ENCODE assay signal across 9 mouse cellular contexts in genomic region chr8:121899180-121900044, GRCm38 (mm10). TPM values are rescaled to one million over a fixed set of nuclear protein-coding genes. Genes with fewer than 3 reads are reported as not detected.
DNase-seq lines count a peak whose midpoint lies in the region; ATAC-seq and TF ChIP-seq lines count a peak whose summit lies in the region.
"Had no signal": no experiment of that assay in that cellular context is flagged by ENCODE, and none has a peak within 500 bp of the region (broad histone marks: within the 10 kb centered on the region; RNA-seq: fewer than 3 reads in every experiment).

No protein-coding gene starts in this region.

- peak; percentile 23; the same call in 1 of the 2 replicates for ATAC-seq in kidney, embryonic 15.5 days (replicated peaks; ENCODE audit: low FRiP score)
- no peak for ATAC-seq in embryonic facial prominence, embryonic 12.5 days (ENCODE audit: insufficient number of reproducible peaks, insufficient read depth, low FRiP score, low TSS enrichment)
- ATAC-seq in intestine, embryonic 16.5 days = no peak
- ATAC-seq in neural tube, embryonic 14.5 days (ENCODE audit: low read depth) = no peak
- ATAC-seq in cerebellum, adult (ENCODE audit: insufficient number of reproducible peaks, low FRiP score, low TSS enrichment) = no peak

- H3K27ac ChIP-seq in kidney, embryonic 15.5 days = peak overlapping the region; percentile 97; the same call in 1 of the 2 replicates
- H3K27ac ChIP-seq in kidney, adult 2 months (ENCODE audit: insufficient read depth, low read depth, low read length) = no peak overlapping the region
- H3K27ac ChIP-seq in embryonic facial prominence, embryonic 12.5 days = peak overlapping the region; percentile 36; the same call in 1 of the 2 replicates
- H3K27ac ChIP-seq in intestine, embryonic 16.5 days (ENCODE audit: low read length) = peak overlapping the region; percentile 99
- H3K27ac ChIP-seq in neural tube, embryonic 14.5 days (ENCODE audit: low read depth, low read length) = no peak overlapping the region

- H3K9ac ChIP-seq in kidney, embryonic 15.5 days = no peak overlapping the region
- H3K9ac ChIP-seq in embryonic facial prominence, embryonic 12.5 days = 0 out of 2 replicates have a peak overlapping the region, but pooled peaks have one; percentile 19
- peak overlapping the region; percentile 38; the same call in 1 of the 2 replicates for H3K9ac ChIP-seq in intestine, embryonic 16.5 days (ENCODE audit: low read depth, low read length)
- H3K9ac ChIP-seq in neural tube, embryonic 14.5 days (replicated peaks; ENCODE audit: low read depth, low read length) = 0 out of 2 replicates have a peak overlapping the region, but pooled peaks have one; percentile 21

- H3K4me2 ChIP-seq in kidney, embryonic 15.5 days = 0 out of 2 replicates have a peak overlapping the region, but pooled peaks have one; percentile 48
- H3K4me2 ChIP-seq in embryonic facial prominence, embryonic 12.5 days (replicated peaks) = no peak overlapping the region
- H3K4me2 ChIP-seq in intestine, embryonic 16.5 days (ENCODE audit: low read depth, low read length) = no peak overlapping the region; the same call in 1 of the 2 replicates
- H3K4me2 ChIP-seq in neural tube, embryonic 14.5 days (ENCODE audit: low read depth, low read length) = no peak overlapping the region

- H3K36me3 ChIP-seq in kidney, embryonic 15.5 days = peaks cover 12% of the 10 kb centered on the region
- H3K36me3 ChIP-seq in kidney, adult 2 months (ENCODE audit: control insufficient read depth, insufficient read depth, low read length) = no peaks in the 10 kb centered on the region
- H3K36me3 ChIP-seq in embryonic facial prominence, embryonic 12.5 days = 0 out of 2 replicates have a peak, but pooled peaks cover 8% of the 10 kb centered on the region
- H3K36me3 ChIP-seq in intestine, embryonic 16.5 days (ENCODE audit: control insufficient read depth, insufficient read depth, low read length) = no peaks in the 10 kb centered on the region
- no peaks in the 10 kb centered on the region for H3K36me3 ChIP-seq in neural tube, embryonic 14.5 days (ENCODE audit: control insufficient read depth, insufficient read depth, low read length)

- no peak for TF ChIP-seq CTCF in kidney, adult 2 months (conservative IDR thresholded peaks at IDR 0.05; ENCODE audit: insufficient read depth, insufficient read length, low read depth, low read length)

- no peak overlapping the region for H3K4me3 ChIP-seq in kidney, embryonic 15.5 days (replicated peaks)
- H3K4me3 ChIP-seq in kidney, adult 2 months (ENCODE audit: insufficient read depth, low read depth, low read length) = no peak overlapping the region
- no peak overlapping the region for H3K4me3 ChIP-seq in embryonic facial prominence, embryonic 12.5 days
- no peak overlapping the region for H3K4me3 ChIP-seq in intestine, embryonic 16.5 days (ENCODE audit: low read length)
- H3K4me3 ChIP-seq in neural tube, embryonic 14.5 days (ENCODE audit: low read depth, low read length) = no peak overlapping the region

- peaks cover 81% of the 10 kb centered on the region for H3K4me1 ChIP-seq in kidney, embryonic 15.5 days
- H3K4me1 ChIP-seq in kidney, adult 2 months (ENCODE audit: control insufficient read depth, insufficient read depth, low read length) = no peaks in the 10 kb centered on the region
- H3K4me1 ChIP-seq in embryonic facial prominence, embryonic 12.5 days = peaks cover 33% of the 10 kb centered on the region
- peaks cover 47% of the 10 kb centered on the region for H3K4me1 ChIP-seq in intestine, embryonic 16.5 days (ENCODE audit: control insufficient read depth, insufficient read depth, low read length)
- H3K4me1 ChIP-seq in neural tube, embryonic 14.5 days (ENCODE audit: control insufficient read depth, insufficient read depth, low read length) = peaks cover 19% of the 10 kb centered on the region

- WGBS in kidney, embryonic 15.5 days = 78% methylated on average over 18 of the region's 18 CpGs
- WGBS in kidney, adult 2 months = 89% methylated on average over 18 of the region's 18 CpGs
- WGBS in embryonic facial prominence, embryonic 12.5 days = 79% methylated on average over 18 of the region's 18 CpGs
- 74% methylated on average over 18 of the region's 18 CpGs for WGBS in intestine, embryonic 16.5 days
- 64% methylated on average over 18 of the region's 18 CpGs for WGBS in neural tube, embryonic 14.5 days

- H3K27me3 ChIP-seq in kidney, embryonic 15.5 days = no peaks in the 10 kb centered on the region
- H3K27me3 ChIP-seq in kidney, adult 2 months (replicated peaks; ENCODE audit: control insufficient read depth, insufficient read depth, low read length) = no peaks in the 10 kb centered on the region
- H3K27me3 ChIP-seq in embryonic facial prominence, embryonic 12.5 days = no peaks in the 10 kb centered on the region
- no peaks in the 10 kb centered on the region for H3K27me3 ChIP-seq in intestine, embryonic 16.5 days (replicated peaks; ENCODE audit: control insufficient read depth, insufficient read depth, low read length)
- H3K27me3 ChIP-seq in neural tube, embryonic 14.5 days (ENCODE audit: control insufficient read depth, insufficient read depth, low read length) = no peaks in the 10 kb centered on the region

- no peak for TF ChIP-seq POLR2A in kidney, adult 2 months (IDR thresholded peaks at IDR 0.05; ENCODE audit: low read depth, low read length)

- no peaks in the 10 kb centered on the region for H3K9me3 ChIP-seq in kidney, embryonic 15.5 days (replicated peaks)
- H3K9me3 ChIP-seq in embryonic facial prominence, embryonic 12.5 days = no peaks in the 10 kb centered on the region
- no peaks in the 10 kb centered on the region for H3K9me3 ChIP-seq in intestine, embryonic 16.5 days (ENCODE audit: control insufficient read depth, low read length)
- no peaks in the 10 kb centered on the region for H3K9me3 ChIP-seq in neural tube, embryonic 14.5 days (ENCODE audit: control insufficient read depth, low read length)

- no peak for DNase-seq in kidney, adult 2 months
- no peak for DNase-seq in T-cell, adult 2 months (ENCODE audit: low spot score)
- no peak for DNase-seq in testis, postnatal 10 days (ENCODE audit: low spot score)

RNA-seq across cellular contexts. Expression of gene Slc7a5, which starts 8.1 kb away (rescaled TPM):
- 16.7 and 19.3 TPM in 2 replicates for polyA plus RNA-seq in kidney, embryonic 15.5 days (2015; fragmentation: Nextera tagmentation; extraction: Ambion mirVana)
- 4.3 and 4.6 TPM in 2 replicates for polyA plus RNA-seq in kidney, adult 2 months (2012; rRNA removed)
- polyA plus RNA-seq in embryonic facial prominence, embryonic 12.5 days (2016; fragmentation: Nextera tagmentation; extraction: Ambion mirVana) = 17.4 and 17.5 TPM in 2 replicates
- 11.6 and 12.5 TPM in 2 replicates for polyA plus RNA-seq in intestine, embryonic 16.5 days (2015; fragmentation: Nextera tagmentation; extraction: Ambion mirVana)
- polyA plus RNA-seq in neural tube, embryonic 14.5 days (2014; fragmentation: Nextera tagmentation; extraction: Ambion mirVana) = 38.1 and 50.7 TPM in 2 replicates

RNA-seq across cellular contexts. Expression of gene Car5a, which starts 45.3 kb away (rescaled TPM):
- 0.40 TPM in 1 of 2 replicates, not detected in the other for polyA plus RNA-seq in kidney, embryonic 15.5 days (2015; fragmentation: Nextera tagmentation; extraction: Ambion mirVana)
- 13.4 and 17.9 TPM in 2 replicates for polyA plus RNA-seq in kidney, adult 2 months (2012; rRNA removed)
- polyA plus RNA-seq in embryonic facial prominence, embryonic 12.5 days (2016; fragmentation: Nextera tagmentation; extraction: Ambion mirVana) = not detected in 2 replicates
- 0.31 and 0.70 TPM in 2 replicates for polyA plus RNA-seq in intestine, embryonic 16.5 days (2015; fragmentation: Nextera tagmentation; extraction: Ambion mirVana)
- polyA plus RNA-seq in neural tube, embryonic 14.5 days (2014; fragmentation: Nextera tagmentation; extraction: Ambion mirVana) = 0.16 TPM in 1 of 2 replicates, not detected in the other
- polyA plus RNA-seq: gonadal fat pad, adult 2 months had no signal

RNA-seq across cellular contexts. Expression of gene Banp, which starts 50.1 kb away (rescaled TPM):
- polyA plus RNA-seq in kidney, embryonic 15.5 days (2015; fragmentation: Nextera tagmentation; extraction: Ambion mirVana) = 41.2 and 43.3 TPM in 2 replicates
- polyA plus RNA-seq in kidney, adult 2 months (2012; rRNA removed) = 35.7 and 44.9 TPM in 2 replicates
- 46.0 and 55.6 TPM in 2 replicates for polyA plus RNA-seq in embryonic facial prominence, embryonic 12.5 days (2016; fragmentation: Nextera tagmentation; extraction: Ambion mirVana)
- polyA plus RNA-seq in intestine, embryonic 16.5 days (2015; fragmentation: Nextera tagmentation; extraction: Ambion mirVana) = 36.3 and 36.6 TPM in 2 replicates
- polyA plus RNA-seq in neural tube, embryonic 14.5 days (2014; fragmentation: Nextera tagmentation; extraction: Ambion mirVana) = 47.2 and 53.9 TPM in 2 replicates

Comparison
In these comparisons a context has a peak if more than half of its experiments do, and no peak if none do; other contexts are left out.
1. H3K27ac ChIP-seq: peak in kidney, embryonic 15.5 days (single experiment), embryonic facial prominence, embryonic 12.5 days (single experiment) and intestine, embryonic 16.5 days (single experiment); none in kidney, adult 2 months (single experiment) and neural tube, embryonic 14.5 days (single experiment).